Mouse (Mus musculus): ENCODE results near the gene Spop. TPM values are rescaled to one million over a fixed set of nuclear protein-coding genes. Genes with fewer than 3 reads are reported as not detected.
A peak's percentile ranks its signal among the peaks of the same experiment; 100 is the strongest.

The Spop gene
- polyA plus RNA-seq, 1 experiment, result 3.0 TPM

DNA sequence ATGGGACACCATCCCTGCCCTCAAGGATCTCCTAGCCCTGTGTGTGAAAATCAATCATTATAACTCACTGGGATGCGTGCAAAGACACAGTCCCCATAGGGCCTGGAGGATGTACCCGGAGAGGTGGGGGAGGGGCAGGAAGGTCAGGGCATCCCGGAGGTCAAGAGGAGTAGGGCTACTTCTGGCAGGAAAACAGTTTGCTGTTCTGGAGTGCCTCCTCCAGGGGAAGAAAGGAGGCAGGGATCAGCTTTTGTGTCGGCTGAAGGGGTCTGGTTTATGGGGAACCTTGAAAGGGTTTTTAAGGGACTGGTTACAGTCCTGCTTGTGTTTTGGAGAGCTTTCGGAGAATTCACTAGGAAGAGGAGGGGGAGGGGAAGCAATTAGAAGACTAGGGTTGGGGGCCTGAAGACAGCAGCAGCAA, 102.6 kb downstream of the Spop start:
- no peaks in the 10 kb centered on the region for H3K9me3 ChIP-seq (ENCODE audit: control insufficient read depth, low read length)
- H3K36me3 ChIP-seq (ENCODE audit: control insufficient read depth), result no peaks in the 10 kb centered on the region
- no peak overlapping the region for H3K4me3 ChIP-seq (replicated peaks)
- no peak for TF ChIP-seq TAL1 (IDR thresholded peaks at IDR 0.05; ENCODE audit: low read length)
- no peak for TF ChIP-seq GATA1 (IDR thresholded peaks at IDR 0.05; ENCODE audit: low read length)
- peaks cover 75% of the 10 kb centered on the region for H3K27me3 ChIP-seq (ENCODE audit: control insufficient read depth)
- peaks cover 18% of the 10 kb centered on the region for H3K4me1 ChIP-seq (ENCODE audit: control insufficient read depth)

DNA sequence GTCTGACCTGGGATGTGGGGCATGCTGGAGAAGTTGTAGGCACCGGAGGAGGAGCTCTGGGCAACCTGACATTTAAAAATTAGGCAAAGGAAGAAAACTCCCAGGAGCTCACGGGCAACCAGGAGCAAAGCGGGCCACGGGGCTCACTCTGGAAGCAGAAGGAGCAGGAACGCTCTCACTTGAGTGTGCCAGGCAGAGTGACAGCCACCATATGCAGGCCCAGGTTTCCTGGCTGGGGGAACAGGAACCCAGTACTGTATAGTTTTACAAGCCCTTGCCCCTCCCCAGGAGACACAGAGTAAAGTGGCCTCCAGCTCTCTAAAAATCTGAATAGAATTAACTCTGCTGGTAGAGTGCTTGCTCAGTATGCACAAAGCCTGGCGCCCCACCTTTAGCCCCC, 103.3 kb downstream of the Spop start:
- peaks cover 71% of the 10 kb centered on the region for H3K27me3 ChIP-seq (ENCODE audit: control insufficient read depth)
- H3K4me1 ChIP-seq (ENCODE audit: control insufficient read depth), result peaks cover 20% of the 10 kb centered on the region
- H3K9me3 ChIP-seq (ENCODE audit: control insufficient read depth, low read length), result no peaks in the 10 kb centered on the region

DNA sequence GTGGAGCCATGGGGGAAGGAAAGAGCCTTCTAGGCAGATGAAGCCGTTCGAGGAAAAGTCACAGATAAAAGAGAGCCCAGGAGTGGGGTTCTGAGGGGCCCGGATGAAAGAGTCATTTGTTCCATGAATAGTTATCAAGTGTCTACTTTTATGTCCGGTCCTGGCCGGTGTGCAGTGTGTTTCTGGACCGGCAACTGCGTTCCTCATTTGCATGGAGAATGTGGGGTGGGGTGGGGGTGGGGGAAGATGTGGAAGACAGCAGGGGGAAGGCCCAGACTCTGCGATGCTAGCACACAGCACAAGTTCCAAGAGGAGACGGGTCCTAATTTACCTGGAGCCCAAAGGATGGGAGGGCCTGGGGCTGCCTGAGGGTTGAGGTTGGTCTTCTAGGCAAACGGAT, 105.4 kb downstream of the Spop start:
- no peak overlapping the region for H3K4me3 ChIP-seq (replicated peaks)
- peaks cover 52% of the 10 kb centered on the region for H3K27me3 ChIP-seq (ENCODE audit: control insufficient read depth)
- no peaks in the 10 kb centered on the region for H3K9me3 ChIP-seq (ENCODE audit: control insufficient read depth, low read length)
- H3K4me1 ChIP-seq (ENCODE audit: control insufficient read depth), result peaks cover 16% of the 10 kb centered on the region
- TF ChIP-seq GATA1 (IDR thresholded peaks at IDR 0.05; ENCODE audit: low read length) (no peak), TAL1 (IDR thresholded peaks at IDR 0.05; ENCODE audit: low read length) (no peak)
- H3K36me3 ChIP-seq (ENCODE audit: control insufficient read depth), result no peaks in the 10 kb centered on the region

More for the DNA sequence above, 103.3 kb downstream of the Spop start:
- Histone ChIP-seq H3K36me3 (ENCODE audit: control insufficient read depth) (no peaks in the 10 kb centered on the region), H3K4me3 (replicated peaks) (no peak overlapping the region)
- no peak for TF ChIP-seq GATA1 (IDR thresholded peaks at IDR 0.05; ENCODE audit: low read length)
- no peak for TF ChIP-seq TAL1 (IDR thresholded peaks at IDR 0.05; ENCODE audit: low read length)

DNA sequence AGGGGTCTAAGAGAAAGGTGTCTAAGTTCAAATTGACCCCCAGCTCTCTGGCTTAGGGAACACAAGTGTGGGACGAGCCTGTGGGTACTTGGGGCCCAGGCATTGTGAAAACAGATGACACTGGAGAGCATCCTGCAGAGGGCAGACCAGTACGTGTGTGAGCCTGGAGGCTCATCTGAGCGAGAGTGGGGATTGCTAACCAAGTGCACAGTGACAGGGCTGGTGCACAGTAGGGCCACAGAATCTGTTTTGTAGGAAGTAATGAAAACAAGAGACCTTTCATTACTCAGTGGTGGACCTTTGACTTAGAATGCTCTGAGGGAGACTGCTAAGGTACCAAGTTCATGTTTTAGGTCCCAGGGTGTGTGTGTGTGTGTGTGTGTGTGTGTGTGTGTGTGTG, 106.1 kb downstream of the Spop start:
- Histone ChIP-seq H3K36me3 (ENCODE audit: control insufficient read depth) (no peaks in the 10 kb centered on the region), H3K27me3 (ENCODE audit: control insufficient read depth) (peaks cover 45% of the 10 kb centered on the region), H3K4me3 (replicated peaks) (no peak overlapping the region), H3K4me1 (ENCODE audit: control insufficient read depth) (peaks cover 12% of the 10 kb centered on the region), H3K9me3 (ENCODE audit: control insufficient read depth, low read length) (no peaks in the 10 kb centered on the region)
- TF ChIP-seq TAL1 (IDR thresholded peaks at IDR 0.05; ENCODE audit: low read length) (no peak), GATA1 (IDR thresholded peaks at IDR 0.05; ENCODE audit: low read length) (no peak)

DNA sequence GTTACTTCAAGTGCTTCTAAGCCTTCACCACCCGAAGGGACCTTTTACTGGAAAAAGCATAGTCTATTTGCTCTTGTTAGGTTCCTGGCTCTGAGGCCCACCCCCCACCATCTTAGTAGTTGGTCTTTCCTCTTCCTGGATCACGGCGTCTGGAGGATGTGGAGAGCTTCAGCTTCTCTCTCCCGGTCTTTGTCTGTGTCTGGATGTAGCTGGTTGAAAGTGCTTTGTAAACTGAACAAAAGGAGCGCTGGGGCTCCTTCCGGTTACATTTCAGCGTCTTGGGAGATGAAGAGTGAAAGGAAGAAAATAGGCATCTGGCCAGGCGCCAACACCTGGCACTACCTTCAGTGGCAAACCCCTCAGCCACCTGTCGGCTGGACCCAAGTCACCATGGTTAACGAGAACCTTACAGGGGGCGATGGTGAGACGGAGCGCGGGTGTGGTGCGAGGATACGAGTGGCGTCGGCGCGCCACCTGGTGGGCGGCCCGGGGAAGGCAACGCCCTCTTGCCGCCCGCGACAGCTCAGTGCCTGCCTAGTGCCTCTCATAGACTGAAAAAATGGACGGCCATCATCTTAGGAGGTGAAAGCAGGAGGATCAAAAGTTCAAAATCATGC, 106.7 kb downstream of the Spop start:
- no peak for TF ChIP-seq TAL1 (IDR thresholded peaks at IDR 0.05; ENCODE audit: low read length)
- no peak for TF ChIP-seq GATA1 (IDR thresholded peaks at IDR 0.05; ENCODE audit: low read length)
- no peaks in the 10 kb centered on the region for H3K9me3 ChIP-seq (ENCODE audit: control insufficient read depth, low read length)
- peak overlapping the region; percentile 43 for H3K4me3 ChIP-seq (replicated peaks)
- H3K36me3 ChIP-seq (ENCODE audit: control insufficient read depth), result no peaks in the 10 kb centered on the region
- H3K4me1 ChIP-seq (ENCODE audit: control insufficient read depth), result peaks cover 12% of the 10 kb centered on the region
- H3K27me3 ChIP-seq (ENCODE audit: control insufficient read depth), result peaks cover 41% of the 10 kb centered on the region

DNA sequence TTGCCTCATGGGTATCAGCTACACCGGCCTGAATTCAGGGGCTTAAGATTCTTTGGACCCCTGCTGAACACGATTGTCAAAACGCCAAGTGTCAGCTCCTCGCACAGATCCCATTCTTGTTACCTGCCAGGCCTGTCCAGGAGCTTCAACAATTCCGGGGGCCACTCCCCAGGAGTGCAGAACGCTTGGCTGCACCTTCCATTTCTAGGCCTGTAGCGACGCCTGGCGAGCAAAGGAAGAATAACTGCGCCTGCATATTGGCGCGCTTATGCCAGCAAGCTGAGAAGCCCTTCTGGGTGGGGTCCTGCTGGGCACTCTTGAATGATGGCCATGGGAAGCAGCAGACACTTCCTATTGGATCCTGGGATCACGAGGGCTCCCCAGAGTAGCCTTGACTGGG, 107.7 kb downstream of the Spop start:
- Histone ChIP-seq H3K27me3 (ENCODE audit: control insufficient read depth) (peaks cover 31% of the 10 kb centered on the region), H3K4me3 (replicated peaks) (no peak overlapping the region), H3K9me3 (ENCODE audit: control insufficient read depth, low read length) (no peaks in the 10 kb centered on the region)

DNA sequence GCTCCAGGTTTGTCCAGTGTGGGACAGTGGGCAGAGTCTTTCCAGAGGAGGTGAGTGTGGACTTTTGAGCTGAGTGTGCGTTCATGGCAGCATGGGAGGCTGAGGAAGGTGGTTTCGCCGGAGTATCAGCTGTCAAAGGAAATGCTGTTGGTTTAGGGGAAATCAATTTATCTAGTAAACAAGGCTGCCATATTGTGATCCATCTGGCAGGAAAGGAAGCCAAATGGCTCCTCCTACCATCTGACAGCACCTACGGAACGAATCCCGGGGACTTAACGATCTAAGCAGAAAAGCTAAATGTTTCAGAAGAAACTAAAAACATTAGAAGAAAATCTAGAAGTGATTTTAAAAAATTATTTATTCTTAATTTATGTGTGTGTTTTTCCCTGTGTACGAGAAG, 113.4 kb downstream of the Spop start:
- Histone ChIP-seq H3K4me3 (replicated peaks) (no peak overlapping the region), H3K36me3 (ENCODE audit: control insufficient read depth) (no peaks in the 10 kb centered on the region), H3K4me1 (ENCODE audit: control insufficient read depth) (no peaks in the 10 kb centered on the region), H3K9me3 (ENCODE audit: control insufficient read depth, low read length) (no peaks in the 10 kb centered on the region), H3K27me3 (ENCODE audit: control insufficient read depth) (peaks cover 4% of the 10 kb centered on the region; the same call in 1 of the 2 replicates)
- TF ChIP-seq TAL1 (IDR thresholded peaks at IDR 0.05; ENCODE audit: low read length) (no peak), GATA1 (IDR thresholded peaks at IDR 0.05; ENCODE audit: low read length) (no peak)

More for the DNA sequence above, 107.7 kb downstream of the Spop start:
- H3K36me3 ChIP-seq (ENCODE audit: control insufficient read depth), result no peaks in the 10 kb centered on the region
- peaks cover 12% of the 10 kb centered on the region for H3K4me1 ChIP-seq (ENCODE audit: control insufficient read depth)
- TF ChIP-seq TAL1 (IDR thresholded peaks at IDR 0.05; ENCODE audit: low read length) (no peak), GATA1 (IDR thresholded peaks at IDR 0.05; ENCODE audit: low read length) (no peak)

DNA sequence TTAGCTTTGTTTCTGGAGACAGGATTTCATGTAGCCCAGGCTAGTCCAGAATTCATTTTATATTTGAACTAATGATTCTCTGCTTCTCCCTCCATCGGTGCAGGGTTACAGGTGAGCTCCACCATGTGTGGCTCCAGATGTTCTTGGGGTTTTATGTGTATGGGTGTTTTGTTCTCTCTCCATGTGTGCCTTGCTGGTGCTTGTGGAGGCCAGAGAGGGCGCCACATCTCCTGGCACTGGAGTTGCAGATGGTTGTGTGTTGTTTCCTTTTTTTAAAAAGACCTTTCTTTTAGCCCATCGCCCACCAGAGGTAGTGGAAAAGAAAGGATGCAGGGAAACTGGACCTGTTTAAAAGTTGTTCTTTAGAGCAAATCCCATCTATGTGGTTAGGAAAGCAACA, 114.4 kb downstream of the Spop start:
- Histone ChIP-seq H3K27me3 (ENCODE audit: control insufficient read depth) (peaks cover 2% of the 10 kb centered on the region; the same call in 1 of the 2 replicates), H3K9me3 (ENCODE audit: control insufficient read depth, low read length) (no peaks in the 10 kb centered on the region), H3K4me1 (ENCODE audit: control insufficient read depth) (no peaks in the 10 kb centered on the region), H3K4me3 (replicated peaks) (no peak overlapping the region), H3K36me3 (ENCODE audit: control insufficient read depth) (no peaks in the 10 kb centered on the region)
- TF ChIP-seq TAL1 (IDR thresholded peaks at IDR 0.05; ENCODE audit: low read length), result no peak
- no peak for TF ChIP-seq GATA1 (IDR thresholded peaks at IDR 0.05; ENCODE audit: low read length)

DNA sequence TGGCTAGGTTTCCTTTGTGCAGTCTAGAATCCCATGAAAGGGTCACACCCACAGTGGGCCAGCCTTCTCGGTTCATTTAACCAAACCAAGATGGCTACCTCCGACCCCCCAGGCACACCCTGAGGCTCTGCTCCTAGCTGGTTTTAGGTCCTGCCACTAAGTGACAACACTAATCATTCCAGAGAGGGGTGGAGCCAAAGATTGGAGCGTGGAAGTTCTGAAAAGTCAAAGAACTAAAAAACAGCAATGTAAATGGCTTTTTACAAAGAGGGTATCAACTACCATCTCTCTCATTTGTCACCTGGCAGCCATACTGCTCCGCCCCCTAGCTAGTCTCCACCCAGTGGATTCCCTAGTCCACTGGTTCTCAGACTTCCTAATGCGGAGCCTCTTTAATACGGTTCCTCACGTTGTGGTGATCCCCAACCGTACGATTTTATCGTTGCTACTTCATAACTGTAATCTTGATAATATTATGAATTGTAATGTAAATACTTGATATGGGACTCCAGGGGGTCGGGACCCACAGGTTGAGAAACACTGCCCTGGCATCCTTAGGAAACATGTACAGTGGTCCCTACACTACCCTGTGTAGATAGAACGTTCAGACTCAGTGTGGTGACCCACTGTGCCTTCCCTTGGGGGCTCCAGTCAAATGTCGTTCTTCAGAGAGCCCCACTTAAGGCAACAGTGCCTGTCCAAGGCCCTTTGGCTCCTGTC, 118.6 kb downstream of the Spop start:
- TF ChIP-seq TAL1 (IDR thresholded peaks at IDR 0.05; ENCODE audit: low read length) (no peak), GATA1 (IDR thresholded peaks at IDR 0.05; ENCODE audit: low read length) (no peak)
- no peaks in the 10 kb centered on the region for H3K36me3 ChIP-seq (ENCODE audit: control insufficient read depth)
- H3K9me3 ChIP-seq (ENCODE audit: control insufficient read depth, low read length), result peaks cover 4% of the 10 kb centered on the region; the same call in 1 of the 2 replicates
- no peaks in the 10 kb centered on the region for H3K4me1 ChIP-seq (ENCODE audit: control insufficient read depth)
- no peak overlapping the region for H3K4me3 ChIP-seq (replicated peaks)
- no peaks in the 10 kb centered on the region for H3K27me3 ChIP-seq (ENCODE audit: control insufficient read depth)

Data from erythroblast, embryonic 14.5 days (primary cell).